Mouse (Mus musculus): ENCODE data around the gene Sept9.

Sept9 gene

GRCm38 (mm10) chr11:117199282-117200175, at the start of gene Sept9:
Gene Sept9, plus strand, starts transcription at chr11:117199661.
- no peak for DNase-seq (ENCODE audit: extremely low read depth, insufficient read length, low spot score)

DNA sequence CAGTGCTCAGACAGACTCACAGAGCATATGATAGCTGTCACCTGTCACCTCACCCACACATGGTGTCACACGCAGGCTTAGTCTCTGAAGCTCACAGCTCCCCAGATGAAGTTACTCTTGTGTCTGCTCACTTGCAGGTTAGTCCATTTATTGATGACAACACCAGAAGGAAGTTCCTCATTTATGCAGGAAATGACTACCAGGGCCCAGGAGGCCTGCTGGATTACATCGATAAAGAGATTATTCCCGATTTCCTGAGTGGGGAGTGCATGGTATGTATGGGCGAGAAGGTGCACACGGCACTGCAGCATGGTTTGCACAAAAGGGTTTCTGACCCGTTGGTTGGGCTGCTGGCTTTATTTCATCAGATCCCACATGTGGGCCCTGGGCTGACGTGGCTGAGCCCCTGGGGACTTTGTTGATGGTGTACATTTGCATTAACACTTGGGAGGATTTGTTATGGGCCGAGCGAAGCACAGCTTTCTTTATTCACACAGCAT, 48.9 kb upstream of the Sept9 start:
- no peak for DNase-seq (ENCODE audit: extremely low read depth, insufficient read length, low spot score)

DNA sequence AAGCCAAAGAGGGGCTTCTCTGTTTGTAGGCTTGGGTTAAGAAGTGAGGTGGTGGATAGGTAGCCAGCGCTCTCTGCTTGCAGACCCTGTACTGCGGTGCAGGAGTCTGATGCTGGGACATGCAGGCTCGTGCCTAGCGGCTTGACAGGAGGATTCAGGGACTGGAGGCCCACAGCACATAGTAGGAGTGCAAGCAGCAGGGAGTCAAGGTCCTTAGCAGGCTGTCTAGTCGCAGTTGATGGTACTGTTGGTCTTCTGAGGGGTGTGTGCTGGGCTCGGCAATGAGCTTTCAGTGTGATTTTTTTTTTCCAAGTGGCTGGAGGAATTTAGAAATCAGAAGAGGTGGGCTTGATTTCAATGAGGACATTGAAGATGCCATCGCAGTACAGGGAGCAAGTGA, 48.0 kb upstream of the Sept9 start:
- DNase-seq (ENCODE audit: extremely low read depth, insufficient read length, low spot score), result no peak

DNA sequence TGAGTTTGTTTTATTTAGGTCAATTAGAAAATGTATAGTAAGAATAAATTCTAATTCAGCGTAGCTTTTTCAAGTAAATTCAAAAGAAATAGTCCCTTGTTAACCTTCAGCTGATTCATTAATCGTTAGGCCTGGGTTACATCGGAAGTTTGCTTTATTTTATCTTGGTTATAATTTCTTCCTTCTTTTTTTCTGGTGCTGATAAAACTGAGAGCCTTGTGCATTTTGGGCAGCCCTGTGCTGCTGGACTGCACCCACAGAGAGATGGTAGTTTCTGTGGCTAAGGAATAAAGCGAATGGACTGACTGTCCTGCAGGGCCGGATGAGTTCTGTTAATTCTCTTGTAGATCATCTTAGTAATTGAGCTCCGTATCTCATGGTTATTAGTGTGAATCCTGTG, 46.9 kb upstream of the Sept9 start:
- no peak for DNase-seq (ENCODE audit: extremely low read depth, insufficient read length, low spot score)

DNA sequence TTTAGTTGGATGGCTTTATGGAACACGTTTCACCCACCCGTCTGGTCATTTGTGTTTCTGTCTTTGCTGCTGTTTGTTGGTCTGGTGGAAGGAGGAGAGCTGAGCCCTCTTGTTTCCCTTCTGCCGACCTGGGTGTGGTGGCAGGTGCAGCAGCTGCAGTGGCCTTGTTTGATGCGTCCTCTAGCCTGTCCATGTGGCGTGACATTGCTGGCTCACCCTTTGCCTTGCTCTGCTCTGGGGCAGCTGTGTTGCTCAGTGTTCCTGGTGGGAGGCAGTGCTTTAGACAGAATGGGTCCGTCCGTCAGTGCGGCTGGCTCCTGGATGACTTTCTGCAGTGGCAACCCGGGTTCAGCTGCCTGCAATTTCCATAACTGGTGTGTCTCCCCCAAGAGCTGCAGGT, 45.9 kb upstream of the Sept9 start:
- DNase-seq (ENCODE audit: extremely low read depth, insufficient read length, low spot score), result no peak

GRCm38 (mm10) chr11:117154088-117154815, 45.2 kb upstream of the Sept9 start:
- no peak for DNase-seq (ENCODE audit: extremely low read depth, insufficient read length, low spot score)

GRCm38 (mm10) chr11:117156725-117157124, 42.7 kb upstream of the Sept9 start:
- DNase-seq (ENCODE audit: extremely low read depth, insufficient read length, low spot score), result no peak

DNA sequence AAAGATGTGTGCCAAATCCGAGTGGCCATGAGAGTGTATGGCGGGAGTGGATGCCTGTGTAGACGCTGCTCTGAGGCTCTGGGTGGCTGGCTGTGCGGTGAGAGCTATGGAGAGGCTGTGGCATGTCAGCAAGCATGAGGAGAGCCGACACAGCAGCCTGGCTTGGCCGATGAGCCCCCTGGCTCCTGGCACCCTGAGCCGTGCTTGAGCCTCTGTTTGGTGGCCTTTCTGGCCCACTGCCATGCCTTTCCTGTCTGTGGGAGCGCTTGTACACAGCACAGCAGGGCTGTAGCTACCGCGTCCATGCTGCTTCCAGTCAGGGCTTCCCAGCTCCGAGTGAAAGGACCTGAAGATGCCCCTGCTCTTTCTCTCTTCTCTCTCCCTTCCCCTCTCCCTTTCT, 41.1 kb upstream of the Sept9 start:
- no peak for DNase-seq (ENCODE audit: extremely low read depth, insufficient read length, low spot score)

- DNase-seq (ENCODE audit: extremely low read depth, insufficient read length, low spot score), result no peak
These were observed 40.1 kb upstream of the Sept9 start for GRCm38 (mm10) chr11:117159257-117159945.

DNA sequence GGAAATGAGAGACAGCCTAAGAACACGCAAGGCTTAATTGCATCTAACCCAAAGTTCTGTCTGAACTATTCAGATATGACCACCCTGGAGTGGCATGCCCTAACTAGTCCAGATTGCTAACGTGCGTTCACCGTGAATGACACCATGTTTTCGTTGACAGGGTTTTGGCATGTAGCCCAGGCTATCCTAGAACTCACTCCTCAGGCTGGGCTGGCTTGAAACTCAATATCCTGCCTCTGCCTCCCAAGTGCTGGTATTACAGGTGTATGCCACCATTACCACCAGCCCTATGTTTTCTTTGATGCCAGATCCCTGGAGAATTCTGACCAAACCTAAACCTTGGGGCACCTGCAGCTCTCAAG, 39.5 kb upstream of the Sept9 start:
- DNase-seq (ENCODE audit: extremely low read depth, insufficient read length, low spot score), result no peak

- no peak for DNase-seq (ENCODE audit: extremely low read depth, insufficient read length, low spot score)
These were observed 38.7 kb upstream of the Sept9 start for GRCm38 (mm10) chr11:117160791-117161190.

DNA sequence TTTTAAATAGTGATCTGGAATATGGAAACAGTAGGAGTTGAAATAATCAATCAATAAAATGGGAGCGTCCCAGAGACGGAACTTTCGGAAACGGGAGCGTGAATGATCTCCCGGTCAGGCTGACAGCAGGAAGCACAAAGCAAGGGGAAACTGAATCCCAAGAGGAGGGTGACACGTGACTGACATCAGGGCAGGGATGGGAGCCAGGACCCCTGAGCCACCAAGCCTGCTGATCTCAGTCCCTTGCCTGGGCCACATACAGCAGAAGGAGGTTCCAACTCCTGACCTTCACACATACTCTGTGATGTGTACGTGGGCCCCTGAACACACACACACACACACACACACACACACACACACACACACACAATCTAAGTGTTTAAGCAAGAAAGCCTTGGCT, 37.9 kb upstream of the Sept9 start:
- no peak for DNase-seq (ENCODE audit: extremely low read depth, insufficient read length, low spot score)

- DNase-seq (ENCODE audit: extremely low read depth, insufficient read length, low spot score), result no peak
These were observed 36.4 kb upstream of the Sept9 start for GRCm38 (mm10) chr11:117163098-117163497.

DNA sequence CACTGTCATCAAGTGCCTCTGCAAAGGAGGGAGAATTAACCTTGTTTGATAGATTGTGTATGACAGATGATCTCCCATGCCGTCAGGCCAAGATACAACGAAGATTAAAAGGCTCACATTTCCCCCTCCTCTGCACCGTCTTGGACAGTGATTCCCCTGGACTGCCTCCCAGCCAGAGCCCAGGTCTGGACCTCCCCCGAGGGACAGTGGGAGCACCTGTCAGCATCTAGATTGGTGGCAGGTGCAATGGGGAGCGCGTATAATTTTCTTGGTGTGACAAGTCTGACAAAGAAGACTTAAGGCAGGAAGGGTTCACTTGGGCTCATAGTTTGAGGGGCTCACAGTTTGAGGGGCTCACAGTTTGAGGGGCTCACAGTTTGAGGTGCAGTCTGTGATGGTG, 35.7 kb upstream of the Sept9 start:
- no peak for DNase-seq (ENCODE audit: extremely low read depth, insufficient read length, low spot score)

GRCm38 (mm10) chr11:117168278-117169087, 31.0 kb upstream of the Sept9 start:
- no peak for DNase-seq (ENCODE audit: extremely low read depth, insufficient read length, low spot score)

DNA sequence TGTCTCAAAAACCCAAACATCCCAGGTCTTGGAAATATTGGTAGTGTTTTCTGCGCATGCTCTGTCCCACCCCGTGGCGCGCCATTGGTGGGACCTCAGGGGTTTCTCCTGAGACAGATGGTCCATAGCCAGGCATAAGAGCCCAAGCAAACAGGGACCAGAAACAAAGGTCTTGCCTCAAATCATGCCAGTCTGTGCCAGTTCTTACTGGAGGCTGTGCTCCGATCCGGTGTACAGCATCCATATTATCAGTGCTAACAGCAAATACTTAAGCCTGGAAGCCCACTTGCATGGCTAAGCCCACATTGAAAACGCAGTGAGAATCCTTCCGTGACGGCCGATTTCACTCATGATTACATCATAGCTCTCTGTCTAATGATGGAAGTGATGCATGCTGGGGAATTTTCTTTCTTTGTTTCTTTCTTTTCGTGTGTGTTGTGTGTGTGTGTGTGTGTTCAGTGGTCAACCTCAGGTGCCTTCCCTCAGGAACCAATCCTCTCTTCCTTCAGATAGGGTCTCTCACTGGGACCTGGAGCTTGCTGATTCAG, 30.3 kb upstream of the Sept9 start:
- no peak for DNase-seq (ENCODE audit: extremely low read depth, insufficient read length, low spot score)

GRCm38 (mm10) chr11:117169801-117170565, 29.5 kb upstream of the Sept9 start:
- peak; percentile 56 for DNase-seq (ENCODE audit: extremely low read depth, insufficient read length, low spot score)

- DNase-seq (ENCODE audit: extremely low read depth, insufficient read length, low spot score), result no peak
These were observed 25.2 kb upstream of the Sept9 start for GRCm38 (mm10) chr11:117174098-117174892.

DNA sequence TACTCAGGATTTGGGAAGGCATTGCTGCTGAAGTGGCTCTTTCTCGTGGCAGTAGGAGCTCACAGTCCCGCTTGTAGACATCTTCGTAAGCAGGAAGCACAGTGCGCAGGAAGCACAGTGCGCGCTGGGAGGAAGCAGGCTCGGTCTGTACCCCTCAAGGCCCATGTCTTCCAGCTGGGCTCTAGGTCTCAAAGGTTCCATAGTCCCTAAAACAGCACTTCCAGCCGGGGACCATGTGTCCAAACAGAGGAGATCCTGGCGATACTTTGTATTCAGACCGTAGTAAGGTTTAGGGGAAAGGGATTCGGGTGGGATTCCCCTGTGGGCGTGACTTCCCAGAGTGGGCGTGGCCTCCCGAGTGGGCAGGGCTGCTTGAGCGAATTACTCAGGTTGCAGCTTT, 24.5 kb upstream of the Sept9 start:
- no peak for DNase-seq (ENCODE audit: extremely low read depth, insufficient read length, low spot score)
